Mouse (Mus musculus): ENCODE data around the gene Oxa1l. TPM values are rescaled to one million over a fixed set of nuclear protein-coding genes. Genes with fewer than 3 reads are reported as not detected.
"Not testable (repeated sequence)": the region's sequence is repeated elsewhere in the genome, so short reads cannot be mapped to it uniquely, and the experiment has no call there.

Gene Oxa1l
- 10 to 100 TPM; 67.8 to 85.9 TPM for total RNA-seq (2021)
- long read RNA-seq, experiment 1, transcript Oxa1l-201 (10 exons, 2,538 nt): major isoform, 54 of 69 reads
- long read RNA-seq, experiment 1, partial matches to known transcripts: 8 of 69 reads
- long read RNA-seq, experiment 1, other reads (novel, unspliced or antisense): 6 of 69 reads
- long read RNA-seq, experiment 2, transcript Oxa1l-201 (10 exons, 2,538 nt): major isoform, 56 of 75 reads
- long read RNA-seq, experiment 2, partial matches to known transcripts: 15 of 75 reads
- long read RNA-seq, experiment 2, other reads (novel, unspliced or antisense): 3 of 75 reads

- peak; percentile 85 to 95 for DNase-seq (ENCODE audit: low spot score in 2 of 2)
These were observed at the start of gene Oxa1l for GRCm38 (mm10) chr14:54360577-54361340. Gene Oxa1l (plus strand): TSS chr14:54360834.

- no peak for DNase-seq (ENCODE audit: low spot score in 2 of 2)
These were observed 48.9 kb upstream of the Oxa1l start for GRCm38 (mm10) chr14:54311763-54312162.

GRCm38 (mm10) chr14:54321556-54322376 lies 38.9 kb upstream of the Oxa1l start:
- no peak for DNase-seq (ENCODE audit: low spot score in 2 of 2)

- no peak for DNase-seq (ENCODE audit: low spot score in 2 of 2)
These were observed 36.1 kb upstream of the Oxa1l start for GRCm38 (mm10) chr14:54324486-54324885.

GRCm38 (mm10) chr14:54328548-54328947 lies 32.1 kb upstream of the Oxa1l start:
- DNase-seq (ENCODE audit: low spot score in 2 of 2): no peak

GRCm38 (mm10) chr14:54329201-54329600 lies 31.4 kb upstream of the Oxa1l start:
- no peak for DNase-seq (ENCODE audit: low spot score in 2 of 2)

- no peak for DNase-seq (ENCODE audit: low spot score in 2 of 2)
These were observed 29.5 kb upstream of the Oxa1l start for GRCm38 (mm10) chr14:54331178-54331577.

- no peak for DNase-seq (ENCODE audit: low spot score in 2 of 2)
These were observed 28.2 kb upstream of the Oxa1l start for GRCm38 (mm10) chr14:54332176-54333074.

- no peak for DNase-seq (ENCODE audit: low spot score in 2 of 2)
These were observed 27.0 kb upstream of the Oxa1l start for GRCm38 (mm10) chr14:54333452-54334189.

GRCm38 (mm10) chr14:54340836-54341235 lies 19.8 kb upstream of the Oxa1l start:
- no peak for DNase-seq (ENCODE audit: low spot score in 2 of 2)

- DNase-seq (ENCODE audit: low spot score in 2 of 2): not testable (repeated sequence)
These were observed 18.8 kb upstream of the Oxa1l start for GRCm38 (mm10) chr14:54341807-54342206.

GRCm38 (mm10) chr14:54350773-54351541 lies 9.7 kb upstream of the Oxa1l start:
- DNase-seq (ENCODE audit: low spot score in 2 of 2): not testable (repeated sequence)

GRCm38 (mm10) chr14:54352314-54352713 lies 8.3 kb upstream of the Oxa1l start:
- DNase-seq (ENCODE audit: low spot score in 2 of 2): no peak

- DNase-seq (ENCODE audit: low spot score in 2 of 2): no peak
These were observed 6.2 kb upstream of the Oxa1l start for GRCm38 (mm10) chr14:54354406-54354805.

- peak in 1 of 2 experiments; percentile 5 for DNase-seq (ENCODE audit: low spot score in 2 of 2)
These were observed 2.5 kb downstream of the Oxa1l start for GRCm38 (mm10) chr14:54363156-54363555.

GRCm38 (mm10) chr14:54365026-54365645 lies 4.5 kb downstream of the Oxa1l start:
- no peak for DNase-seq (ENCODE audit: low spot score in 2 of 2)

GRCm38 (mm10) chr14:54366581-54366980 lies 5.9 kb downstream of the Oxa1l start:
- DNase-seq (ENCODE audit: low spot score in 2 of 2): no peak

- no peak for DNase-seq (ENCODE audit: low spot score in 2 of 2)
These were observed 6.9 kb downstream of the Oxa1l start for GRCm38 (mm10) chr14:54367429-54368060.
